Mouse (Mus musculus) spleen, embryonic (tissue): ENCODE results near the gene Gm10118.

ENCODE experiments used
- CTCF ChIA-PET: fragments of 350-600 bp; sonication (Branson Sonifier 250); formaldehyde crosslinking; loops from one replicate; lab custom pipeline; 2022; lab: Charles Lee

Gm10118 gene

GRCm38 (mm10) chr10:63927334-63927733 lies at the start of gene Gm10118:
Gene Gm10118 (minus strand): TSS chr10:63927434.
- CTCF ChIA-PET: no interaction called here

- CTCF ChIA-PET: no interaction called here
Measured at GRCm38 (mm10) chr10:63972300-63972699, 45.1 kb upstream of the Gm10118 start.

- CTCF ChIA-PET: no interaction called here
Measured at GRCm38 (mm10) chr10:63954308-63954930, 27.2 kb upstream of the Gm10118 start.

GRCm38 (mm10) chr10:63951481-63951880 lies 24.2 kb upstream of the Gm10118 start:
- CTCF ChIA-PET: interaction anchor here (0.5 kb wide), 1 partner anchor 137 kb away, joined by 3 read pairs; no protein-coding TSS in a partner anchor

- CTCF ChIA-PET: no interaction called here
Measured at GRCm38 (mm10) chr10:63950867-63951266, 23.6 kb upstream of the Gm10118 start.

- CTCF ChIA-PET: no interaction called here
Measured at GRCm38 (mm10) chr10:63947266-63947665, 20.0 kb upstream of the Gm10118 start.

- CTCF ChIA-PET: no interaction called here
Measured at GRCm38 (mm10) chr10:63945534-63945933, 18.3 kb upstream of the Gm10118 start.

- CTCF ChIA-PET: no interaction called here
Measured at GRCm38 (mm10) chr10:63933946-63934345, 6.7 kb upstream of the Gm10118 start.

- CTCF ChIA-PET: no interaction called here
Measured at GRCm38 (mm10) chr10:63908878-63909277, 18.4 kb downstream of the Gm10118 start.

- CTCF ChIA-PET: no interaction called here
Measured at GRCm38 (mm10) chr10:63899891-63900290, 27.3 kb downstream of the Gm10118 start.

- CTCF ChIA-PET: no interaction called here
Measured at GRCm38 (mm10) chr10:63894612-63895011, 32.6 kb downstream of the Gm10118 start.

- CTCF ChIA-PET: no interaction called here
Measured at GRCm38 (mm10) chr10:63886449-63887088, 40.7 kb downstream of the Gm10118 start.

- CTCF ChIA-PET: no interaction called here
Measured at GRCm38 (mm10) chr10:63880462-63880903, 46.8 kb downstream of the Gm10118 start.
